In the genomic region with DNA sequence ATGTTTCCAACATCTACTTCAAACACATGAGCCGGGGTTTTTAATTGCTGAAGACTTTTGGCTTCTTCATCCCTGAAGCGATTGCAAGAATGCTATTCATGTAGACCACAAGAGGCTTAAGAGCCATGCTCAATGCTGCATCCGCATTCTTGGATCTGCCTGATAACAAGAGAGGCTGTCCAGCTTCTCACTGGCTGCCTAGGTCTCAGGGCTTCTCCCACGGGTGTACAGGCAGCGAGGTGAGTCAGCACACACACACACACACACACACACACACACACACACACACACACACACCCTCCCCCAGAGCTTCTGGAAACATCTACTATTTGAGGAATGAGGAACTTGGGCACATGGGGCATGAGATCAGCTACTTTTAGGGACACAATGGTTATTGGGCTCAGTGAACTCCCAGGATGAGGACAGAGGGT, we compare ENCODE assay signal across 11 mouse cellular contexts.
DNase-seq lines count a peak whose midpoint lies in the region; ATAC-seq and TF ChIP-seq lines count a peak whose summit lies in the region.
"Had no signal": no experiment of that assay in that cellular context is flagged by ENCODE, and none has a peak within 500 bp of the region (broad histone marks: within the 10 kb centered on the region; RNA-seq: fewer than 3 reads in every experiment).

No protein-coding gene starts in this region.

- H3K79me3 ChIP-seq in C2C12 (ENCODE audit: low read depth) = no peaks in the 10 kb centered on the region

- WGBS in embryonic facial prominence, embryonic 13.5 days = 56% methylated on average over 5 of the region's 5 CpGs
- 73% methylated on average over 5 of the region's 5 CpGs for WGBS in embryonic facial prominence, embryonic 10.5 days
- WGBS in heart, embryonic 16.5 days = 24% methylated on average over 5 of the region's 5 CpGs
- WGBS in lung, adult 2 months = 23% methylated on average over 5 of the region's 5 CpGs

- H3K79me2 ChIP-seq in C2C12 (ENCODE audit: control insufficient read depth, insufficient read depth) = no peaks in the 10 kb centered on the region

- peaks cover 25% of the 10 kb centered on the region for H3K4me1 ChIP-seq in embryonic facial prominence, embryonic 13.5 days
- H3K4me1 ChIP-seq in embryonic facial prominence, embryonic 10.5 days = peaks cover 21% of the 10 kb centered on the region
- peaks cover 11% of the 10 kb centered on the region for H3K4me1 ChIP-seq in heart, embryonic 16.5 days (ENCODE audit: control insufficient read depth, insufficient read depth, low read length)
- no peaks in the 10 kb centered on the region for H3K4me1 ChIP-seq in lung, adult 2 months (ENCODE audit: control insufficient read depth, insufficient read depth, low read length)

- H3K9ac ChIP-seq in embryonic facial prominence, embryonic 13.5 days = no peak overlapping the region
- H3K9ac ChIP-seq in heart, embryonic 16.5 days (ENCODE audit: low read length) = no peak overlapping the region

- no peak for ATAC-seq in embryonic facial prominence, embryonic 13.5 days (ENCODE audit: insufficient number of reproducible peaks, insufficient read depth, low FRiP score, low TSS enrichment, low read depth)
- peak; percentile 83 for ATAC-seq in heart, embryonic 16.5 days (replicated peaks; ENCODE audit: extremely low read depth, insufficient read depth, low FRiP score)
- no peak for ATAC-seq in cerebellum, adult (ENCODE audit: insufficient number of reproducible peaks, low FRiP score, low TSS enrichment)

- no peaks in the 10 kb centered on the region for H3K36me3 ChIP-seq in embryonic facial prominence, embryonic 13.5 days
- no peaks in the 10 kb centered on the region for H3K36me3 ChIP-seq in embryonic facial prominence, embryonic 10.5 days (replicated peaks)
- H3K36me3 ChIP-seq in C2C12 (ENCODE audit: control insufficient read depth, insufficient read depth) = no peaks in the 10 kb centered on the region
- H3K36me3 ChIP-seq in heart, embryonic 16.5 days (ENCODE audit: control insufficient read depth, insufficient read depth) = no peaks in the 10 kb centered on the region

- H3K9me3 ChIP-seq in embryonic facial prominence, embryonic 13.5 days = no peaks in the 10 kb centered on the region
- H3K9me3 ChIP-seq in embryonic facial prominence, embryonic 10.5 days = no peaks in the 10 kb centered on the region
- no peaks in the 10 kb centered on the region for H3K9me3 ChIP-seq in heart, embryonic 16.5 days (replicated peaks; ENCODE audit: control insufficient read depth, low read length)

- no peak for TF ChIP-seq POLR2A in lung, adult 2 months (IDR thresholded peaks at IDR 0.05; ENCODE audit: borderline replicate concordance, extremely low read depth, low read depth, low read length)

- DNase-seq in embryonic facial prominence, embryonic 10.5 days (ENCODE audit: low spot score) = no peak
- DNase-seq in lung, adult 2 months = peak; percentile 54
- DNase-seq in embryo, embryonic 9.5 days (ENCODE audit: extremely low spot score) = no peak
- DNase-seq in spleen, adult 12 weeks (ENCODE audit: low spot score) = no peak
- DNase-seq: cerebellum, adult 11 months had no signal

- no peak overlapping the region for H3K4me3 ChIP-seq in embryonic facial prominence, embryonic 13.5 days
- H3K4me3 ChIP-seq in embryonic facial prominence, embryonic 10.5 days = no peak overlapping the region
- no peak overlapping the region for H3K4me3 ChIP-seq in C2C12 (ENCODE audit: insufficient read depth, poor library complexity, severe bottlenecking)
- H3K4me3 ChIP-seq in heart, embryonic 16.5 days (ENCODE audit: low read length) = no peak overlapping the region
- no peak overlapping the region for H3K4me3 ChIP-seq in lung, adult 2 months (replicated peaks; ENCODE audit: extremely low read depth, low read depth, low read length)
- H3K4me3 ChIP-seq: layer of hippocampus, adult 2 months had no signal

- no peak overlapping the region for H3K4me2 ChIP-seq in embryonic facial prominence, embryonic 13.5 days
- H3K4me2 ChIP-seq in heart, embryonic 16.5 days (ENCODE audit: low read depth, low read length) = peak overlapping the region; percentile 15; the same call in 1 of the 2 replicates
- H3K4me2 ChIP-seq: midbrain, embryonic 11.5 days had no signal

- no peak overlapping the region for H3ac ChIP-seq in C2C12 (ENCODE audit: control insufficient read depth, insufficient read length, low read depth)

- H3K27ac ChIP-seq in embryonic facial prominence, embryonic 13.5 days = 0 out of 2 replicates have a peak overlapping the region, but pooled peaks have one; percentile 3
- no peak overlapping the region for H3K27ac ChIP-seq in embryonic facial prominence, embryonic 10.5 days (replicated peaks)
- H3K27ac ChIP-seq in heart, embryonic 16.5 days (ENCODE audit: low read length) = no peak overlapping the region
- H3K27ac ChIP-seq: layer of hippocampus, adult 2 months had no signal

- no peaks in the 10 kb centered on the region for H3K27me3 ChIP-seq in embryonic facial prominence, embryonic 13.5 days
- no peaks in the 10 kb centered on the region for H3K27me3 ChIP-seq in embryonic facial prominence, embryonic 10.5 days (replicated peaks; ENCODE audit: low read depth, poor library complexity, severe bottlenecking)
- H3K27me3 ChIP-seq in C2C12 (ENCODE audit: control insufficient read depth, insufficient read depth, insufficient read length) = no peaks in the 10 kb centered on the region
- no peaks in the 10 kb centered on the region for H3K27me3 ChIP-seq in heart, embryonic 16.5 days (ENCODE audit: control insufficient read depth, insufficient read depth, low read length)

- no peak for TF ChIP-seq CTCF in C2C12 (IDR thresholded peaks at IDR 0.05; ENCODE audit: control insufficient read depth, insufficient read depth, insufficient read length)
- TF ChIP-seq CTCF in lung, adult 2 months (IDR thresholded peaks at IDR 0.05; ENCODE audit: insufficient read depth, low read length) = no peak

TF ChIP-seq in C2C12, 6 proteins besides CTCF, POLR2A, EP300 and RAD21:
- no peak for TF ChIP-seq MYOG (IDR thresholded peaks at IDR 0.05; ENCODE audit: control insufficient read depth, extremely low read depth, insufficient read length)
- no peak for TF ChIP-seq CEBPB (IDR thresholded peaks at IDR 0.05; ENCODE audit: low read depth)
- peak; percentile 52 for TF ChIP-seq FOSL1 (IDR thresholded peaks at IDR 0.05; ENCODE audit: insufficient read depth, low read length, poor library complexity, severe bottlenecking)
- peak; percentile 92 for TF ChIP-seq MAX (IDR thresholded peaks at IDR 0.05)
- peak; percentile 43 for TF ChIP-seq USF1 (IDR thresholded peaks at IDR 0.05; ENCODE audit: low read depth)
